Mouse (Mus musculus): Measurements from ENCODE around the gene Rom1.

DNA sequence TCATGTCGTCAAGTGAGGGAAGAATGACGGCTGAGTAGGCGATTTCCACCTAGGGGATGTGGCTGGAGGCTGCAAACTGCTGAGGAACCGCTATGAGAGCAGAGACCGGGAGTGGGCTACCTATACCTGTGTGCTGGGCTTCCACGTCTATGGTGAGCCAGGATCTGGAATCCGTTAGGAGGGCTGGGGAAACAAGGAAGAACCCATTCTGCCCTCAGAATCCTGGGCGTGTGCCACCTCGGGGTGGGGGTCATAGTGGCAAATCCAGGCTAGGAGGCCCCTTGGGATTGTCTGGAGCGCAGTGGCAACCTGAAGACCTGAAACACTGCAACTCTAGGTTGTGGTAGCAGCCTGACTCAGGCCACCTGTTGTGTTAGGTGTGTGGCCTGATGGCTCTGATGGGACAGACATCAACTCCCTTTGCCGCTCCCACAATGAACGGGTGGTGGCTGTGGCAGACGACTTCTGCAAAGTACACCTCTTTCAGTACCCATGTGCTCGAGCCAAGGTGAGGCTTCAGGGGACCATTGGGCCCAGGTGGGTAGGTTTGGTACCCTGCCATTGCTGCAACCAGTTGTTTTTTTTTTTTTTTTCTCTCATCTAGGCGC lies 11.5 kb upstream of the Rom1 start:
- TF ChIP-seq GATA1 (IDR thresholded peaks at IDR 0.05; ENCODE audit: borderline replicate concordance, low read length) (no peak), FLI1 (IDR thresholded peaks at IDR 0.05; ENCODE audit: low read length) (no peak)

Measured in megakaryocyte, embryonic 14.5 days (primary cell).